Mouse (Mus musculus): ENCODE measurements at regions not wholly inside any gene's neighbourhood (a gene's known extent, or its start where the extent isn't known, plus 50 kb on each side); places are given as distances from the start of the nearest gene placed in this dataset.

DNA sequence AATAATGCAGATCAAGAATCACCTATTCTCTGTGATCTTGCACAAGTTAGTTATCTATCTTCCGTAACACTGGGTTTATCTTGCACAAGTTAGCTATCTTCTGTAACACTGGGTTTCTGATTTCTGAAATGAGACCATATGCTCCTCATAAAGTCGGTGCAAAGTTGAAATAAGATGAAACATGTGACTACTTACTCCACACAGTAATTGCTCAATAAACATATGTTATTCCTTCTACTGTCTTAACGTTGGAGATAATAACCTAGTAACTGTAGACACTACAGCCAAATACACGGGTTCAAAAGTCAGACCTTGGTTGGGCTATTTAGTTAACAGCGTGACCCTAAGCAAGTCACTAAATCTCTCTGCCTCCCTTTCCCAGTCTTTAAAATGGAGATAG lies 65.8 kb upstream of the Atp11b start:
- no peak for DNase-seq (ENCODE audit: low read depth, low spot score)

DNA sequence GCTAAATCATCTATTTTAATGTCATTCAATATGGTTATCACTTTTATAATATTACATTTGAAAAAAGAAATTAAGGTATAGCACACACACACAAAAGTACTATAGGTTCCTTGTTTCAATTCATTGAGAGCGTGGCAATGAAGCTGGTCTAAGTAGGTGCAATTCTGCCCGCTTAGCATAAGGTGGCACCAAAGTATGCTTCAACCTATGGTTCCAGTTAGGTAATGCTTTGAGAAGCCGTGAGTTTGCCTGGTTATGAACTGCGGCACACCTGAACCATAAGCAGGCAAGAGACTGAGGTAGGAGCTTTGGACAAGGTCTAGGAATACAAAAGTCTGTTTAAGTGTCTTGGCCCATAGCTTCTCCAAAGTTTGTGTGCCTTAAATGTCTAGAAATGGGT lies 65.1 kb upstream of the Atp11b start:
- DNase-seq (ENCODE audit: low read depth, low spot score) = peak; percentile 85

- DNase-seq (ENCODE audit: low read depth, low spot score) = peak; percentile 94
These were observed 60.9 kb upstream of the Atp11b start for GRCm38 (mm10) chr3:35693039-35693438.

DNA sequence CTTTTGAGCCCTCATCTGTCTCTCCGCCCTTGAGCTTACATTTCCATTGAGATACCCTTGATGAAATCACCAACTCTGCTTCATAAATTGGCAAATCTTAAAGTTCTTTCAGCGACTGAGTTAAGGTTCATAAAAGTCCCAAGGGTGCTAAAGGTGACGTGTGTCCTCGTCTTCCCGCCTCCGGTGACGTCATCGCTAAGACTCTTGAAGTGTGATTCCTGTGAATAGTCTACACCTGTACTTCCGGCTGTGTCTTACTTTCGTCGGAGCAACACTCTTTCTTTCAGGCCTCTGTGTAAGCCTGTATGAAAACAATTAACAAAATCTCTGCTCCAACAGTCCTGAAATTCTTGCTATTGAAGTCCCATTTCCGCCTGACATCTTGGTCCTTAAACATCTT lies 60.4 kb upstream of the Atp11b start:
- no peak for DNase-seq (ENCODE audit: low read depth, low spot score)

GRCm38 (mm10) chr3:35694241-35694640 lies 59.7 kb upstream of the Atp11b start:
- no peak for DNase-seq (ENCODE audit: low read depth, low spot score)

- no peak for DNase-seq (ENCODE audit: low read depth, low spot score)
These were observed 58.0 kb upstream of the Atp11b start for GRCm38 (mm10) chr3:35695859-35696258.

DNA sequence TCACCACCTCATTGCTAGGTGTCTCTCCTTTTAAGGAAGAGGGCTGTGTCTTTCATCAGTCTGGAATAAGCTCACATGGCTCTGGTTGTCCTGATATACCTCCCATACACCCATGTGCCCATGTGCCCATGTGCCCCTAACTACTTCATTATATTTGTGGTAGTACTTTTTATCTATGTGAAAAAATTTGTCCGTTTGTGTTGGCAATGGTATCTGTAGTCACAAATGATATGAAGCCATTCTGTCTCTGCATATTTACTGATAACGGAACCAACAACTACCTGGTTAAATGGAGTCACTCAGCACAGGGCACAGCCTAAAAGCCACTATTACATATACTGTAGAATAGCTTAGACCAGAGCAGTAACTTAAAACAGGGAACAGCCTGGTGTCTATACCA lies 54.6 kb upstream of the Atp11b start:
- no peak for DNase-seq (ENCODE audit: low read depth, low spot score)

- DNase-seq (ENCODE audit: low read depth, low spot score) = no peak
These were observed 53.9 kb upstream of the Atp11b start for GRCm38 (mm10) chr3:35699979-35700378.

GRCm38 (mm10) chr3:35703528-35704327 lies 50.2 kb upstream of the Atp11b start:
- DNase-seq (ENCODE audit: low read depth, low spot score) = no peak

Measured in CD4-positive, CD25-positive, alpha-beta regulatory T cell, adult 2 months (primary cell).